Mouse (Mus musculus) small intestine, adult 10 weeks (tissue): ENCODE data around the gene Sergef. TPM values are rescaled to one million over a fixed set of nuclear protein-coding genes. Genes with fewer than 3 reads are reported as not detected.

ENCODE experiments used
- polyA plus RNA-seq: library from polyadenylated mRNA; stranded (reverse); fragments of 350-450 nt; fragmentation: Illumina TruSeq; extraction: RNeasy Lipid Tissue Mini Kit (QIAGEN cat#74804); gene quantifications from one replicate; pipeline ENCODE4 v1.2.3, GENCODE M21; 2014; ENCODE audit warnings: low replicate concordance

Sergef gene
- polyA plus RNA-seq = not detected

GRCm38 (mm10) chr7:46639692-46640031 lies at the start of gene Sergef:
Gene Sergef, minus strand, starts transcription at chr7:46639807.

DNA sequence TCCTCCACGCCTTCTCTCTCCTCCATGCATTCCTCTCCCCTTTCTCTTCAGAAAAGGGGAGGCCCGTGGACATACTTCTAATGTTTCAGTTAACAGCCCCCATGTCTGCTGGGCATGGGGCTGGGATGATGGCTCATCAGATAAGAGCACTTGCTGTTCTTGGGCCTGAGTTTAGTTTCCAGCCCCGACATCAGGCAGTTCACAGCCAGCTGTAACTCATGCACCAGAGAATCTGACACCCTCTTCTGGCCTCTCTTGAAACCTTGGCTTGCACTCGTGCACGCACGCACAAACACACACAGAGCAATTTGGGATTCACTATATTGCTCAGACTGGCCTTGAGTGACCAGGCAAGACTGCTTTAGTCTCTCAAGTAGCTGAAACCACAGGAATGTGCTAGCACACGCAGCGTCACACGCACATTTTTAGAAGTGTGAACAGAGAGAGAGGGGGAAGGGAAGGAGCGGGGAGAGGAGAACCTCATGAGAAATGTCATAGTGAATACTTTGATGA lies 32.6 kb upstream of the Sergef start, which contains the start of gene Tph1:
Tph1 (minus strand) TSS at position 378 of the 513 bp plus-strand sequence.

GRCm38 (mm10) chr7:46396231-46396927 lies 243.2 kb downstream of the Sergef start, which contains the start of gene Kcnc1:
Gene Kcnc1, plus strand, starts transcription at chr7:46396497.

Other genes with a start within 250 kb of the Sergef start
- gene Kcnc1, start 243.3 kb downstream of the Sergef start, polyA plus RNA-seq = 0.07 TPM
- 26.2 TPM for gene Tph1, start 32.7 kb upstream of the Sergef start, polyA plus RNA-seq
- gene Saal1, start 70.9 kb upstream of the Sergef start, polyA plus RNA-seq = 2.5 TPM
- gene Saa3, start 75.9 kb upstream of the Sergef start, polyA plus RNA-seq = not detected
- gene Saa4, start 92.8 kb upstream of the Sergef start, polyA plus RNA-seq = not detected
- not detected for gene Saa1, start 103.2 kb upstream of the Sergef start, polyA plus RNA-seq
- not detected for gene Saa2, start 112.0 kb upstream of the Sergef start, polyA plus RNA-seq
- 56.1 TPM for gene Hps5, start 156.3 kb upstream of the Sergef start, polyA plus RNA-seq
- 95.5 TPM for gene Gtf2h1, start 156.3 kb upstream of the Sergef start, polyA plus RNA-seq
- gene Ldha, start 201.7 kb upstream of the Sergef start, polyA plus RNA-seq = 549 TPM
- gene Ldhc, start 221.4 kb upstream of the Sergef start, polyA plus RNA-seq = 0.59 TPM